Mouse (Mus musculus) natural killer cell, adult 2 months (primary cell): ENCODE data around the gene Vps18.

ENCODE experiments used
- DNase-seq, 2 experiments: peaks; one replicate each; pipeline ENCODE4 v3.0.0; 2022; ENCODE audit warnings: low spot score in 2 of 2

Gene Vps18

DNA sequence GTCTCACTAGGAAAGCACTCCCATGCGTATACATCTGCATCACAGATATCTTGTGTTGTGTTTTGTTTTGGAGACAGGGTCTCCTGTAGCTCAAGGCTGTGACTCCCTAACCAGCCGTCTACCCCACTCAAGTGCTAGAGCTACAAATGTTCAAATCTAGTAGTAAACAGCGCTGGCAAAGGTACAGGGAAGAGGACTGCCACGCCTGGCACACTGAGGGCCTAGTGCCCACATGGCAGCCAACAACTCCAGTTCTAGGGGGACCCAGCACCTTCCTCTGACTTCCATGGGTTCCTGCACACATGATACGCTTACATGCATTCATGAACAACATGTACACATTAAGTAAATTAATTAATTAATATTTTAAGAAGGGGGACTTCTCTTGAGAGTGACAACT is 3.7 kb downstream of the Vps18 start:
- DNase-seq, result no peak

DNA sequence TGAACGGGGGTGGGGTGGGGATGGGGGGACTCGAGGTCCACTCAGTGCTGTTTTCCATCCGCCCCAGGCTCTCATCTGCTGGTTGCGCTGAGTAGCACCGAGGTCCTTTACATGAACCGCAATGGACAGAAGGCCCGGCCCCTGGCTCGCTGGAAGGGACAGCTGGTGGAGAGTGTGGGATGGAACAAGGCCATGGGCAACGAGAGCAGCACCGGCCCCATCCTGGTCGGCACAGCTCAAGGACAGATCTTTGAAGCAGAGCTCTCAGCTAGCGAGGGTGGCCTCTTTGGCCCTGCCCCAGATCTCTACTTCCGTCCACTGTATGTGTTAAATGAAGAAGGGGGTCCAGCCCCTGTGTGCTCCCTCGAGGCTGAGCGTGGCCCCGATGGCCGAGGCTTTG is 4.3 kb downstream of the Vps18 start:
- DNase-seq, result no peak

DNA sequence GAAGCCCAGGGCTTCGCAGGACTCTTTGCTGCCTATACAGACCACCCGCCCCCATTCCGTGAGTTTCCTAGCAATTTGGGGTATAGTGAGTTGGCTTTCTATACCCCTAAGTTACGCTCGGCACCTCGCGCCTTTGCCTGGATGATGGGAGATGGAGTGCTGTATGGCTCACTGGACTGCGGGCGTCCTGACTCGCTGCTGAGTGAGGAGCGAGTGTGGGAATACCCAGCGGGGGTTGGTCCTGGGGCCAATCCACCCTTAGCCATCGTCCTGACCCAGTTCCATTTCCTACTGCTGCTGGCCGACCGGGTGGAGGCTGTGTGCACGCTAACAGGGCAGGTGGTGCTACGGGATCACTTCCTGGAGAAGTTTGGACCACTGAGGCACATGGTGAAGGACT is 4.8 kb downstream of the Vps18 start:
- DNase-seq, result no peak

DNA sequence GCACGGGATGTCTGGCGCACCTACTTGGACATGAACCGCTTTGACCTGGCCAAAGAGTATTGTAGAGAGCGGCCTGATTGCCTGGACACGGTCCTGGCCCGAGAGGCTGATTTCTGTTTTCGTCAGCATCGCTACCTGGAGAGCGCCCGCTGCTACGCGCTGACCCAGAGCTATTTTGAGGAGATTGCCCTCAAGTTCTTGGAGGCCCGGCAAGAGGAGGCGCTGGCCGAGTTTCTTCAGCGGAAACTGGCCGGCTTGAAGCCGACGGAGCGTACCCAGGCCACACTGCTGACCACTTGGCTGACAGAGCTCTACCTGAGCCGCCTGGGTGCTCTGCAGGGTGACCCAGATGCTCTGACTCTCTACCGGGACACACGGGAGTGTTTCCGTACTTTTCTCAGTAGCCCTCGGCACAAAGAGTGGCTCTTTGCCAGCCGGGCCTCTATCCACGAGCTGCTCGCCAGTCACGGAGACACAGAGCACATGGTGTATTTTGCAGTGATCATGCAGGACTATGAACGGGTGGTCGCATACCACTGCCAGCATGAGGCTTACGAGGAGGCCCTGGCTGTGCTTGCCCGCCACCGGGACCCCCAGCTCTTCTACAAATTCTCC is 5.3 kb downstream of the Vps18 start:
- no peak for DNase-seq

DNA sequence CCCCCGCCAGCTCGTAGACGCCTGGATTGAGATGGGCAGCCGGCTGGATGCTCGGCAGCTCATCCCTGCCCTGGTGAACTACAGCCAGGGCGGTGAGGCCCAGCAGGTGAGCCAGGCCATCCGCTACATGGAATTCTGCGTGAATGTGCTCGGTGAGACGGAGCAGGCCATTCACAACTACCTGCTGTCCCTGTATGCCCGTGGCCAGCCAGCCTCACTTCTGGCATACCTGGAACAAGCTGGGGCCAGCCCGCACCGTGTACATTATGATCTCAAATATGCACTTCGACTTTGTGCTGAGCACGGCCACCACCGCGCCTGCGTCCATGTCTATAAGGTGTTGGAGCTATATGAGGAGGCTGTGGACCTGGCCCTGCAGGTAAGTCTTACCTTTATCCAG is 5.9 kb downstream of the Vps18 start:
- DNase-seq, result no peak

DNA sequence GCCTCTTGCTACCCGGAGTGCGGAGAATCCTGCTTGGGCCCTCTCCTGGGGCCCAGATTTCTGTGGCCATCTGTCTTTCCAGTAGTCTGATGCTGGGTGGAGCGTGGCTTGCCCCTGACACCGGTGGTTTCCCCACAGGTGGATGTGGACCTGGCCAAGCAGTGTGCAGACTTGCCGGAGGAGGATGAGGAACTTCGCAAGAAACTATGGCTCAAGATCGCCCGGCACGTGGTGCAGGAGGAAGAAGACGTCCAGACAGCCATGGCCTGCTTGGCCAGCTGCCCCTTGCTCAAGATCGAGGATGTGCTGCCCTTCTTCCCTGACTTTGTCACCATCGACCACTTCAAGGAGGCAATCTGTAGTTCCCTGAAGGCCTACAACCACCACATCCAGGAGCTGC is 8.2 kb downstream of the Vps18 start:
- DNase-seq, result no peak

DNA sequence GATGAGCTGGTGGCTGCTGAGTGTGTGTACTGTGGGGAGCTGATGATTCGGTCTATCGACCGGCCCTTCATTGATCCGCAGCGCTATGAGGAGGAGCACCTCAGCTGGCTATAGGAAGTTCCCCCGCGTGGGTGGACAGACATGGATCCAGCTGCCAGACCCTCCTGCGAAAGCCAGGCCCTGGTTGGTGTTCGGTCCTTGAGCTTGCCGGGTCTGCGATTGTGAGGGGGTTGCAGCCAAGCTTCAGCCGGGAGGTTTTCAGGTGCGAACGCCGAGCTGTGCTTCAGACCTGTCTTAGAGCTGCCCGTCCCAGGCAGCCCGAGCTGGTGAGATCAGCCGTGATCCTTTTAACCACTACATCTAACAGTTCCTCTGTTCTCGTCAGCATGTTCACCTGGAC is 9.0 kb downstream of the Vps18 start:
- no peak for DNase-seq

DNA sequence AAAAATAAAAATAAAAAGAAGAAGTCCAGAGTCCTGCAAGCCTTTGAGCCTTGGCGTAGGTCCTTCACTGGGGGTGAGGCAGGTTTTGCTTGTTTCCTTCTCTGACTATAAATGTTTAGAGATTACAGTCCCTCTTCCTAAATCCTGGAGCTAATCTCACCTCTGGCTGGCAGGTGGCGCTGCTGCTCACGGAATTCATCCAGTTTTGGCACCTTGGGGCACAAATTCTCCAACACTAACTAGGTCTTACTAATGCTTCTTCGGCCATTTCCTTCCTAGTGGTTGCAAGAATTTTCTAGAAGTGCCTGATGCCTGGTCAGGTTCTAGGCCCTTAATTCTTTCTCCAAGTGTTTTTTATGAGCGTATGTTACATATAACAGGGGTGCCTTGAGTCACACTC is 9.8 kb downstream of the Vps18 start:
- DNase-seq, result peak in 1 of 2 experiments; percentile 49

DNA sequence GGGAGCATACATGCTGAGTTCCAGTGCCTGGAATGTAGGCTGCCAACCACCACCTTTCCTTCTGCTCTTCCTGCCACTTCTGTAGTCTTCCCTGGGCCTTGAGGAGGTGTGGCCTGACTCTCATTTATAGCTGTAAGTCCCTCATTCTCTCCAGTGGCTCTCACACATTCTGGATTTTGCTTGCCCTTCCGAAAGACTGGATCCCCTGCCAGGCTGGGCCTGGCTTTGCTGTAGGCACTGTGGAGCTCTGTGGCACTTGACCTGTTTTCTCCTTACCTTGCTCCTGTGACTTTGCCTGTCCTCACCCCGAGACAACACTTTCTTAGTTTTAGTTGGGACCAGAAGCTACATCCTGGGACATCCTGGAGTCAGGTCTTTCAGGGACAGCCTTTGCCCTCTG is 10.3 kb downstream of the Vps18 start:
- DNase-seq, result no peak

DNA sequence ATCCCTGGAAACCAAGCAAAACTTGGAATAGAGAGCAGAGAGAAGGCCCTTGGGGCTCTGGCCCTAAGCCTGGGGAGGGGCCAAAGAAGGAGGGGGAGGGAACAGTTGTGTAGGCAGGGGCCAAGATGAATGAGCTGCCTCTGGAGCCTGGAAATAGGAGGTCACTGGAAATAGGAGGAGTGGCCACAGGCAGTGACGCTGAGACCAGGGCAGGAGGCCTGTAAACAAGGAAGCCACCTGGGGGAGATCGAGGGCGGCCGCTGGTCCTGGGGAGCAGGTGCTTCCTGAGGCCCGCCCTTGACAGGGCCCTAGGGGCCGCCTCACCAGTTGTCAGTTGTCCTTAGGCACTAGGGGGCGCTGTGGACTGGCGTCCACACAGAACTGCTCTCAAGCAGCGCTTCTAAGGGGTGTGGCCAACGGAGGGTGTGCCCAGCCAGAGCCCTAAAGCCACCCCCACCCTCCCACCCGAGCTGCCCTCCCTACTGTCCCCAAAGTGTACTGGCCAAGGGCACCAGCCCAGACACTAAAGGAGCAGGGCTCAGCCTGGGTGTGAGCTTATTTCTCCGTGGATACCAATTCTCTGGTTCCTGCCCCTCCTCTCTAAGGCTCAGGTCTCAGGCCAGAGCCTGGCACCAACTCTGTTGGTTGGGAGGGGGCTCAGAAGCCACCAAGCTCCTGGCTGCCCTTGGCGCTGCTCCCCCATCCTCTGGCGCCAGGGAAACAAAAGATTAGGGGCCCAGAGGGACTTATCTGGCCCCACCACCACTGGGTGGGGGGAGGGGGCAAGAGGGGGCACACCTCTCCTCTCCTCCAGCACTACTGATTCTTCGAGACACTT is 11.7 kb downstream of the Vps18 start:
- peak; percentile 74 to 91 for DNase-seq

DNA sequence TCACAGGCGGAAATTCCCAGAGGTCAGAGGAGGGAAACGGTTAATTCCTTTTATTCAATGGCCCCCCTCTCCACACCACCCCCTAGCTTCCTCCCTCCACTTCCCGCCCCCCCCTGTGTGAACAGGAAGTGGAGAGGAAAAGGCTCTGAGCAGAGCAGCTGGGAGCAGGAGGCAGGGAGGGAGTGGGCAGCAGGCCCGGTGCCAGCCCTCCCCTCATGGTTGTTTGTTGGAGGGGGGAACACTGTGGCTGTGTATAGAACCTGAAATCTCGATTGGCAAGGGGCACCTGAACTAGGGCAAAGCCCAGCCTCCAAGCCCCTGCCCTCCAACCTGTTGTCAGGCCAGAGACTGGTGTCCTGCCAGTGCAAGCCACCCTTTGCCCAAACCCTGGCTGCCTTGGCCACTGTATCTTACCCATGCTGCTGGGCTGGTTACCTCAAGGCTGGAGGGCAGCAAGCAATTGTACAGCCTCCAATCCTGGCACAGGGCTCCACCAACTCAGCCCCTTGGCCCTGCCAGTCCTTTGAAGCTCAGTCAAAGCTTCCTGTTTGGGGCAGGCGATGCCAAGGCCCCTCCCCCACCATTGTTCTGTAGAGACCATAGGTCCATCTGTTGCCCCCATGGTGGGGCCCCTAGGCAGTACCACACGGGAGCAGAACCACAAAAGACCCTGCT is 12.4 kb downstream of the Vps18 start:
- no peak for DNase-seq

DNA sequence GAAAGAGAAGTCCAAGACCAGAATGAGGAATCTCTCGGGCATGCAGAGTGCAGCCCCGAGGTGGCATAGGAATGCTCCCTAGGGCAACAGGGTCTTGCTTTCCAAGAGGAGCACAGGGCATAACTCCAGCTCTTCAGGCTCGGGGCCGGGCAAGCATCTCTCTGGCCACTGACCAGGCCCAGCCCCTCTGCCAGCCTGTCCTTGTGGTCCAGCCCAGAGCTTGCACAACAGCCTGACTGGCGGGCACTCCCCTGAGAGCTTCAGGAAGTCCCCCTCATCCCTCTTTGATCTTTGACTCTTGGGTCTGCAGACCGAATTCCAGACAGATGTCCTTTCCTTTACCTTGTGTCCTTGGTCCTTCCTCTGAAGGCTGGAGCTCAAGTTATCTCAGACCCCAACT is 14.3 kb downstream of the Vps18 start:
- no peak for DNase-seq

DNA sequence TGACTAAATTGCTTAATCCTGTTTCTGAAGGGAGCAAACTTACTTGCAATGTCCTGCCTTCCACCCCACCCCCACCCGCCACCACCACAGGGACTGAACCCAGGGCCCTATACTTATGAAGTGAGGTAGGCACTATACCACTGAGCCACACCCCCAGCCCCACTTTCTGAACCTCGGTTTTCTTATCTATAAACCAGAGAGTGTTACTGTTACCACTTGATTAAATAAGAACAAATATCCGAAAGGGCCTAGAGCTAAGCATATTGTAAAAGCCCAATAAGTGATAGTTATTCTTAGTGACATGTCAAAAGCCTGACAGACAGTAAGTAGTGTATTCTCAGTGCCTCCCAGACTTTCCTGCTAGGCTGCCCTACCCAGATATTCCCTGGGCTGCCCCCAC is 15.9 kb downstream of the Vps18 start:
- no peak for DNase-seq

DNA sequence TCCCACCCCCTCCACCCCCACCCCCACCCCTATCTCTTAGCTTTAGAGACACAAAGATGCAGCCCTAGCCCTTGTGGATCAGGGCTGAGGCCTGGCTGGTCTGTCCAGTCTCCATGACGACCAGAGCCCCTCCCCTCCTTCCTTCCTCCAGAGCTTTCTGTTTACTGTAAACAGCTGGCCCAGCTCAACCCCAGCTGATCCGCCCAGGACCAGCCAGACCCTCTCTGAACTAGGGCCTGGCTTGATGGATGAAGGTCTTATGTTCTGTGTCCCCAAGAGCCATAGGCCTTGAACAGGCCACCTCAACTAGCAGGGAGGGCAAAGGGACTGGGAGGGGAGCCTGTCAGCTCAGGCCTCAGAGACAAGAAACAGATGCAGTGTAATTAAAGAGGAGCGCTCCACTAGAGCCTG is 16.3 kb downstream of the Vps18 start:
- DNase-seq, result no peak

DNA sequence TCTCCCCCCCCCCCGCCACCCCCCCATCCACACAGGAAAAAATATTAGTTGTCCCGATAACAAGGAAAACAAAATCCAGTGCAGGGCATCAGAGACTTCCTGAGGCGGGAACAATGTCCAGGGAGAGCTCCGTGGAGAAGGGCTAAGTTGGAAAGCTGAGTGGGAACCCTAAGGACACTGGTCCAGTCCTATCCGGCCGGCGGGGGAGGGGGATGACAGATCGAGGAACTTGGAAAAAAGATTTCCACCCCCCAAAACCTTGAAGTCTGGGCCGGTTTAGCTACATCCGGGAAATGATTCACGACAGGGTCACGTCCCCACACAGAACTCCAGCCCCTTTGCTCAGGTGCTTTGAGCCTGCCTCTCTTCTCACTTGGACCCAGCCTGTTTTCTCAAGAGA is 23.0 kb downstream of the Vps18 start:
- no peak for DNase-seq

DNA sequence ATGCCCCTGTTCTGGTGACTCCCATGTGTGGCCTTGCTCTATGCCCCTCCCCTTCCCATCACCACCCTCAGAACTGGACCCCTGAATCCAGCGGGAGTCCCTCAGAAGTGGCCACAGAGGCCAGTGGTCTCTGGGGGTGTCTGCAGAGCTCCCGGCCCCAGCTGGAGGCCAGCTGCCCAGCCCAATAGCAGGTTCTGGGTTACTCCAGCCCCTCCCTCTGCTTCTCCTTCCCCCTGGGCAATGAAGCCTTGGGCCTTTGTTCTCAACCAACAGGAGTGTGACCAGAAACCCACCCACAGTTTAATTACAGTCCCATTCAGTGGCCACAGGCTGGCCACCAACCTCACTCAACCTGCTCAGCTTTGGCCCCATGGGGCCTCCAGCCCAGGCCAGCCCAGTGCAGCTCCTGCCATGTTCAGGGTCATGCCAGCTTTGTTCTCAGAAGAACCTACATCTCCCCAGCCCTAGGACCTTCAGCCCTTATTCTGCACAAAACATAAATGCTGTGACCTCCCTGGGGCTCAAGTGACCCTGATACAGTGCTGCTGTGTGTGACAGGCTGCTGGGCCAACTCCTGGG is 23.9 kb downstream of the Vps18 start:
- DNase-seq, result no peak

DNA sequence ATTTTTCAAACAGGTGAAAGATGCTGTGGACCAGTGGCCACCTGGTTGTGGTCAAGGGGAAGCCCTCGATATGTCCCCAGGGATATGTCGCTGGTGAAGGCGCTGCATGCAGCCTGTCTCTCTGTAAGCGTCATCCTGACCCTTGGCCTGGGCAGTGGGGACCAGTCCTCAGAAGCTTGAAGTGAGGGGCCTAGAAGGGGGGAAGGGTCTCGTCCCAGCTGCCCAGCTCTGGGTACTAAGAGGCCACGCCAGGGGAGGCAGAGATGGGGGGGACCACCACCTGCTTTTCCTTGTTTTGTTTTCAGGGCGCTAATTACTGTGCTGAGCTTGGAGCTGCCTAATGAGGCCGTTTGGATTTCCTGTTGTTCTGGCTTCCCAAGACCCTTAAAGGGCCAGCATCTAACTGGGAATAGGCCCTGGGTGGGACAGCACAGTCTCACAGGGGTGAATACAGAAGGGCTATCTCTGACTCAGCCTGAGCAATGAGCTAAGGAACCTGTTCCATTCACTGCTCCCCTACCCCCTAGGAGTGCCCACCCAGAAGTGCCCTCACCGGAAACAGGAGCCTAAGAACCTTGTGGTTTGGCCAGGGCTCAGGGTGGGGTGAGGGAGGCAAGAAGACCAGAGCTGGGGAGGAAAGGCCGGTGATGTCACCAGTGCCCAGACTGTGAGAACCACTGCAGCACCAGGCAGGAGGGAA is 25.4 kb downstream of the Vps18 start:
- DNase-seq, result no peak

DNA sequence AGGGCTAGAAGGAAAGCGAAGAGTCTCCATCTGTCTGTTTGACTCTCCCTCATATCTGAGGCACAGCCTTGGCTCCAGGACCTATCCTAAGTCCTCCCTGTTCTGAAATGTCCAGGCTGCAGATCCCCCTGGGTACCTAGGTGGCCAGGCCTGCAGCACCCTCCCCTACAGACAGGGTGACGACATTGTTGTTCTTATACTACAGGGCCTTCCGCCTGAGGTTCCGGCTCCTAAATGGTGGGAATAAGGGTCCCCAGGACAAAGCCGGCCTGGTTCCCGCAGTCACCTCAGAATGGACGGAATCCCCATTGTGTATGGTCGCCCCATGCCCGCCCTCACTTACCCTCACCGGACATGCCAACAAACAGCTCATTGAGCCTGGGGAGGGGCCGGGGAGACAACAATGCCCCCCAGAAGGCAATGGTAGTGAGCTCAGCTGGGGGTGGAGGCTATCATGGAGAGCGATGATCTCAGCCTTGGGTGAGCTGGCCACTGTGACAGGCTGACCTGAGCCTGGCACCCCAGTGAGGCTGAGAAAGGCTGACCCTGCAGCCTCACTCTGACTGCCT is 26.3 kb downstream of the Vps18 start:
- no peak for DNase-seq

DNA sequence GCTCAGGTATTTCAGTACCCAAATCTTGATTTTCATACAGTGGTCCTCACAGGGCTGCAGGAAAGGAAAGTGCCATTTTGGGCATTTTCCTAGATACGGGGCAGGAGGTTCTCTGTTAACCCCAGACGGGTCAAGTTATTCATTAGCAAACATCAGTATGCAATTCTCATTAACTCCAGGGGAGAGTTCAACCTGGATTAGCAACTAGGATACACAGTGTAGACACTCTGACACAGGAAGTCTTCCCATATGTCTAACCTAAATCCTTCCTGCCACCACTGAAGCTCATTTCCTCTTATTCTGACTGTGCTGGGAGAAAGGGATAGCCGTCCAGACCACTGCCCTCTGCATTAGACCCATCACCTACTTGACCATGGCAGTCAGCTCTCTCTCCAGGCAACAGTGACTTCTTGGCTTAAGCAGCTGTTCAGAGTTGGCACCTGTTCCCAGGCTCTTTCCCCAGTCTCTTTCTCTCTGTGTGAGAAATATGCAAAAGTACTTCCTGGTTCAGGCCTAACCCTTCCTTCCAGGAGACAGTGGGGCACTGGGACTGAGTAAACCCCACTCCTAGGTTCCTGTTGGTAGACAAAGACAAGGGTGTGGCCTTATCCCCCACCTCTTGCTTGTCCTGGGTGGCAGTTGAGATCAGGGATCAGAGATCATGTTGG is 29.6 kb downstream of the Vps18 start:
- DNase-seq, result no peak

DNA sequence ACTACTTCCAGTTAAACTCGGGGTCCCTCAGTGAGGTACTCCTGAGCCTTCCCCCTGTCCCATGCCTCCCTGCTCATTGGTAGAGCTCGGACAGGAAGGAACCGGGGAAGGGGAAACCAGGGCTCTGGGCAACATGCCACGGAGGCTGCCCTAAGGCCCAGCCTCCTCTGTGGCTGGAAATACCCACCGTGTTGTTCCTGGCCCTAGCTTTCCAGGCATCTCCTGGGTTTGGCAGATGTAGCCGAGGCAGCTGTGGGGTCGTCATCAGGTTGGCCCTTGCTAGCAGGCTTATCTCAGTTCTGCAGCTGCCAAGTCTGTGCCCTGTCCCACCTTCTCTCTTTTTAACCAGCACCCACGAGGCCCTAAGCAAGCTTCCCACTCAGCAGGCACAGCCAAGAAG is 32.0 kb downstream of the Vps18 start:
- no peak for DNase-seq
